Comparison of ENCODE assay signal across 13 mouse cellular contexts in genomic region chr10:117812501-117812900, GRCm38 (mm10).
"Had no signal": no experiment of that assay in that cellular context is flagged by ENCODE, and none has a peak within 500 bp of the region (broad histone marks: within the 10 kb centered on the region; RNA-seq: fewer than 3 reads in every experiment).

No protein-coding gene starts in this region.

- DNase-seq: forebrain, postnatal 0 days; gastrocnemius, postnatal 14 days; gastrocnemius, postnatal 36 days; heart, adult 18-20 months; heart, postnatal 36 days; kidney, adult 11 months; kidney, adult 2 months; kidney, adult 9 months; kidney, postnatal 14 days; kidney, postnatal 36 days; layer of hippocampus, adult 9-11 months; layer of hippocampus, postnatal 36 days; left cerebral cortex, postnatal 4 days had no signal
